Mouse (Mus musculus) urinary bladder, postnatal 14 days (tissue): ENCODE results near the gene Pkhd1.
"Not testable (repeated sequence)": the region's sequence is repeated elsewhere in the genome, so short reads cannot be mapped to it uniquely, and the experiment has no call there.

Experiments used
- DNase-seq: peaks from one replicate; pipeline ENCODE4 v3.0.0; 2021; ENCODE audit warnings: low spot score

Gene Pkhd1

GRCm38 (mm10) chr1:20288696-20289095 is 329.2 kb downstream of the Pkhd1 start:
- DNase-seq = no peak

GRCm38 (mm10) chr1:20260403-20260802 is 357.5 kb downstream of the Pkhd1 start:
- DNase-seq = no peak

- DNase-seq = no peak
Observed at GRCm38 (mm10) chr1:20248169-20248568, 369.7 kb downstream of the Pkhd1 start.

GRCm38 (mm10) chr1:20216681-20217080 is 401.2 kb downstream of the Pkhd1 start:
- no peak for DNase-seq

GRCm38 (mm10) chr1:20190444-20190843 is 427.4 kb downstream of the Pkhd1 start:
- DNase-seq = no peak

- no peak for DNase-seq
Observed at GRCm38 (mm10) chr1:20180157-20180556, 437.7 kb downstream of the Pkhd1 start.

GRCm38 (mm10) chr1:20171199-20171598 is 446.7 kb downstream of the Pkhd1 start:
- DNase-seq = no peak

GRCm38 (mm10) chr1:20150627-20151026 is 467.2 kb downstream of the Pkhd1 start:
- DNase-seq = not testable (repeated sequence)

GRCm38 (mm10) chr1:20150016-20150415 is 467.8 kb downstream of the Pkhd1 start:
- DNase-seq = no peak

GRCm38 (mm10) chr1:20136205-20136604 is 481.7 kb downstream of the Pkhd1 start:
- DNase-seq = no peak

GRCm38 (mm10) chr1:20135065-20135618 is 482.7 kb downstream of the Pkhd1 start:
- DNase-seq = no peak

- DNase-seq = no peak
Observed at GRCm38 (mm10) chr1:20133636-20134035, 484.2 kb downstream of the Pkhd1 start.

- DNase-seq = no peak
Observed at GRCm38 (mm10) chr1:20131786-20132596, 485.9 kb downstream of the Pkhd1 start.

GRCm38 (mm10) chr1:20117331-20117730 is 500.5 kb downstream of the Pkhd1 start:
- DNase-seq = no peak

GRCm38 (mm10) chr1:20069733-20070132 is 548.1 kb downstream of the Pkhd1 start:
- DNase-seq = peak; percentile 14

- peak; percentile 3 for DNase-seq
Observed at GRCm38 (mm10) chr1:20058245-20058644, 559.6 kb downstream of the Pkhd1 start.

- no peak for DNase-seq
Observed at GRCm38 (mm10) chr1:20039389-20039788, 578.5 kb downstream of the Pkhd1 start.

GRCm38 (mm10) chr1:20035277-20035676 is 582.6 kb downstream of the Pkhd1 start:
- no peak for DNase-seq

- DNase-seq = no peak
Observed at GRCm38 (mm10) chr1:20018198-20018925, 599.5 kb downstream of the Pkhd1 start.

- DNase-seq = no peak
Observed at GRCm38 (mm10) chr1:20017619-20018018, 600.2 kb downstream of the Pkhd1 start.
